Mouse (Mus musculus): ENCODE results near the gene Nfix. TPM values are rescaled to one million over a fixed set of nuclear protein-coding genes. Genes with fewer than 3 reads are reported as not detected.

The Nfix gene
- polyA plus RNA-seq, 1 experiment from 2014 or later, result 7.7 TPM

- peaks cover 74% of the 10 kb centered on the region for H3K27me3 ChIP-seq (ENCODE audit: control insufficient read depth, insufficient read depth, low read length)
- H3K4me1 ChIP-seq (replicated peaks; ENCODE audit: control insufficient read depth, insufficient read depth, low read length), result peaks cover 37% of the 10 kb centered on the region
- peak overlapping the region; percentile 12 for H3K4me3 ChIP-seq (ENCODE audit: low read depth, low read length)
- no peak overlapping the region for H3K27ac ChIP-seq (ENCODE audit: low read depth, low read length)
- H3K9me3 ChIP-seq (ENCODE audit: control insufficient read depth, low read length), result no peaks in the 10 kb centered on the region
- H3K36me3 ChIP-seq (ENCODE audit: control insufficient read depth, insufficient read depth, low read length), result no peaks in the 10 kb centered on the region
- peak overlapping the region; percentile 24 for H3K4me2 ChIP-seq (ENCODE audit: low read depth, low read length, severe bottlenecking)
- WGBS, result 2% methylated on average over 60 of the region's 61 CpGs
- ATAC-seq (replicated peaks; ENCODE audit: low FRiP score) (no peak), DNase-seq (ENCODE audit: low spot score) (peak; percentile 75)
- H3K9ac ChIP-seq (ENCODE audit: low read length), result peak overlapping the region; percentile 35
Observed at GRCm38 (mm10) chr8:84704867-84705831, 95.0 kb downstream of the Nfix start.

- no peaks in the 10 kb centered on the region for H3K36me3 ChIP-seq (ENCODE audit: control insufficient read depth, insufficient read depth, low read length)
- H3K4me1 ChIP-seq (replicated peaks; ENCODE audit: control insufficient read depth, insufficient read depth, low read length), result peaks cover 33% of the 10 kb centered on the region
- H3K27ac ChIP-seq (ENCODE audit: low read depth, low read length), result no peak overlapping the region
- no peak overlapping the region for H3K9ac ChIP-seq (ENCODE audit: low read length)
- no peak overlapping the region; the same call in 1 of the 2 replicates for H3K4me3 ChIP-seq (ENCODE audit: low read depth, low read length)
- no peaks in the 10 kb centered on the region for H3K9me3 ChIP-seq (ENCODE audit: control insufficient read depth, low read length)
- DNase-seq (ENCODE audit: low spot score) (peak; percentile 90), ATAC-seq (replicated peaks; ENCODE audit: low FRiP score) (peak; percentile 52; the same call in 1 of the 2 replicates)
- peaks cover 74% of the 10 kb centered on the region for H3K27me3 ChIP-seq (ENCODE audit: control insufficient read depth, insufficient read depth, low read length)
- 1% methylated on average over 16 of the region's 16 CpGs for WGBS
- peak overlapping the region; percentile 28; the same call in 1 of the 2 replicates for H3K4me2 ChIP-seq (ENCODE audit: low read depth, low read length, severe bottlenecking)
Observed at GRCm38 (mm10) chr8:84704356-84704755, 95.8 kb downstream of the Nfix start.

- H3K27ac ChIP-seq (ENCODE audit: low read depth, low read length), result no peak overlapping the region
- DNase-seq (ENCODE audit: low spot score), result peak; percentile 66
Observed at GRCm38 (mm10) chr8:84703466-84704249, 96.5 kb downstream of the Nfix start.

GRCm38 (mm10) chr8:84702963-84703465 is 97.1 kb downstream of the Nfix start:
- Histone ChIP-seq H3K27me3 (ENCODE audit: control insufficient read depth, insufficient read depth, low read length) (peaks cover 66% of the 10 kb centered on the region), H3K27ac (ENCODE audit: low read depth, low read length) (no peak overlapping the region), H3K4me1 (replicated peaks; ENCODE audit: control insufficient read depth, insufficient read depth, low read length) (peaks cover 22% of the 10 kb centered on the region), H3K36me3 (ENCODE audit: control insufficient read depth, insufficient read depth, low read length) (no peaks in the 10 kb centered on the region; the same call in 1 of the 2 replicates), H3K4me3 (ENCODE audit: low read depth, low read length) (no peak overlapping the region), H3K4me2 (ENCODE audit: low read depth, low read length, severe bottlenecking) (no peak overlapping the region), H3K9me3 (ENCODE audit: control insufficient read depth, low read length) (no peaks in the 10 kb centered on the region), H3K9ac (ENCODE audit: low read length) (no peak overlapping the region)
- ATAC-seq (replicated peaks; ENCODE audit: low FRiP score) (no peak), DNase-seq (ENCODE audit: low spot score) (no peak)
- 81% methylated on average over 6 of the region's 6 CpGs for WGBS

More at GRCm38 (mm10) chr8:84703466-84704249, 96.5 kb downstream of the Nfix start:
- peak overlapping the region; percentile 28 for H3K4me2 ChIP-seq (ENCODE audit: low read depth, low read length, severe bottlenecking)
- peaks cover 70% of the 10 kb centered on the region for H3K27me3 ChIP-seq (ENCODE audit: control insufficient read depth, insufficient read depth, low read length)
- peaks cover 26% of the 10 kb centered on the region for H3K4me1 ChIP-seq (replicated peaks; ENCODE audit: control insufficient read depth, insufficient read depth, low read length)
- H3K9ac ChIP-seq (ENCODE audit: low read length), result no peak overlapping the region
- no peak for ATAC-seq (replicated peaks; ENCODE audit: low FRiP score)
- no peaks in the 10 kb centered on the region for H3K36me3 ChIP-seq (ENCODE audit: control insufficient read depth, insufficient read depth, low read length)
- WGBS, result 9% methylated on average over 38 of the region's 38 CpGs
- no peaks in the 10 kb centered on the region for H3K9me3 ChIP-seq (ENCODE audit: control insufficient read depth, low read length)
- peak overlapping the region; percentile 10; the same call in 1 of the 2 replicates for H3K4me3 ChIP-seq (ENCODE audit: low read depth, low read length)

GRCm38 (mm10) chr8:84702561-84702960 is 97.6 kb downstream of the Nfix start:
- WGBS, result 62% methylated on average over 9 of the region's 9 CpGs
- peaks cover 61% of the 10 kb centered on the region for H3K27me3 ChIP-seq (ENCODE audit: control insufficient read depth, insufficient read depth, low read length)
- no peak for ATAC-seq (replicated peaks; ENCODE audit: low FRiP score)
- no peaks in the 10 kb centered on the region for H3K9me3 ChIP-seq (ENCODE audit: control insufficient read depth, low read length)
- peak overlapping the region; percentile 9; the same call in 1 of the 2 replicates for H3K4me3 ChIP-seq (ENCODE audit: low read depth, low read length)
- H3K4me2 ChIP-seq (ENCODE audit: low read depth, low read length, severe bottlenecking), result 0 out of 2 replicates have a peak overlapping the region, but pooled peaks have one; percentile 11
- H3K4me1 ChIP-seq (replicated peaks; ENCODE audit: control insufficient read depth, insufficient read depth, low read length), result peaks cover 17% of the 10 kb centered on the region
- DNase-seq (ENCODE audit: low spot score), result no peak
- no peaks in the 10 kb centered on the region; the same call in 1 of the 2 replicates for H3K36me3 ChIP-seq (ENCODE audit: control insufficient read depth, insufficient read depth, low read length)
- H3K27ac ChIP-seq (ENCODE audit: low read depth, low read length), result no peak overlapping the region
- no peak overlapping the region; the same call in 1 of the 2 replicates for H3K9ac ChIP-seq (ENCODE audit: low read length)

GRCm38 (mm10) chr8:84700941-84701911 is 98.9 kb downstream of the Nfix start, which contains the start of gene Lyl1:
Gene Lyl1 (plus strand): TSS chr8:84701457.
- H3K9me3 ChIP-seq (ENCODE audit: control insufficient read depth, low read length), result no peaks in the 10 kb centered on the region
- 0 out of 2 replicates have a peak within 1 kb of the TSS, but pooled peaks have one; percentile 6 for H3K4me3 ChIP-seq (ENCODE audit: low read depth, low read length)
- H3K4me2 ChIP-seq (ENCODE audit: low read depth, low read length, severe bottlenecking), result no peak within 1 kb of the TSS
- H3K9ac ChIP-seq (ENCODE audit: low read length), result peak within 1 kb of the TSS; percentile 23; the same call in 1 of the 2 replicates
- 0 out of 2 replicates have a peak within 1 kb of the TSS, but pooled peaks have one; percentile 6 for H3K27ac ChIP-seq (ENCODE audit: low read depth, low read length)
- peaks cover 7% of the 10 kb centered on the region; the same call in 1 of the 2 replicates for H3K4me1 ChIP-seq (replicated peaks; ENCODE audit: control insufficient read depth, insufficient read depth, low read length)
- H3K27me3 ChIP-seq (ENCODE audit: control insufficient read depth, insufficient read depth, low read length), result peaks cover 50% of the 10 kb centered on the region
- DNase-seq (ENCODE audit: low spot score), result peak; percentile 79
- WGBS, result 10% methylated on average over 34 of the region's 34 CpGs
- ATAC-seq (replicated peaks; ENCODE audit: low FRiP score), result peak; percentile 34; the same call in 1 of the 2 replicates
- H3K36me3 ChIP-seq (ENCODE audit: control insufficient read depth, insufficient read depth, low read length), result no peaks in the 10 kb centered on the region; the same call in 1 of the 2 replicates

- no peak for ATAC-seq (replicated peaks; ENCODE audit: low FRiP score)
- no peak for DNase-seq (ENCODE audit: low spot score)
- Histone ChIP-seq H3K9ac (ENCODE audit: low read length) (no peak overlapping the region), H3K36me3 (ENCODE audit: control insufficient read depth, insufficient read depth, low read length) (no peaks in the 10 kb centered on the region; the same call in 1 of the 2 replicates), H3K4me3 (ENCODE audit: low read depth, low read length) (no peak overlapping the region), H3K4me2 (ENCODE audit: low read depth, low read length, severe bottlenecking) (no peak overlapping the region), H3K9me3 (ENCODE audit: control insufficient read depth, low read length) (no peaks in the 10 kb centered on the region), H3K27ac (ENCODE audit: low read depth, low read length) (no peak overlapping the region), H3K4me1 (replicated peaks; ENCODE audit: control insufficient read depth, insufficient read depth, low read length) (peaks cover 6% of the 10 kb centered on the region; the same call in 1 of the 2 replicates), H3K27me3 (ENCODE audit: control insufficient read depth, insufficient read depth, low read length) (peaks cover 47% of the 10 kb centered on the region)
- 76% methylated on average over 5 of the region's 5 CpGs for WGBS
Observed at GRCm38 (mm10) chr8:84700526-84700925, 99.6 kb downstream of the Nfix start.
